Mouse (Mus musculus): ENCODE measurements around the gene Foxp1. TPM values are rescaled to one million over a fixed set of nuclear protein-coding genes. Genes with fewer than 3 reads are reported as not detected.
A peak's percentile ranks its signal among the peaks of the same experiment; 100 is the strongest.

Foxp1 gene
- polyA plus RNA-seq, 1 experiment: 73.4 TPM

DNA sequence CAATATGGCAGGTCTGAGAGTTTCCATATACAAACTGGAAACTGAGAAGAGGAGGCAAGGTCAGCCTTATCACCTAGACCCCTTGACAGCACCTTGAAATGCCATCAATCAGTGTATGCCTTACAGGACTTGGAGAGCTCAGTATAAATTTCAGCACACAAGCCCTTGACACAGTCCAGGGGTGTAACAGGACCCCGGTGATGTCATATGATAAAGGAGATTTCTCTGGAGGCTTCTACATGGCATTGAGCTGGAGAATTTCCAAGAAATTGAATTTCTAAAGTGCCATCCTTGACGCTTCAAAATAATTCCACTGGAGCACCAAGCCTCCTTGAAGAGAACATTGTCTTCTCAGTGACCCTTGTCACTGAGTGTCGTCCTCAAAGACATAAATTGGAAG lies 463.8 kb downstream of the Foxp1 start:
- H3K4me1 ChIP-seq (ENCODE audit: control insufficient read depth, insufficient read depth, low read length): peaks cover 17% of the 10 kb centered on the region
- no peak overlapping the region for H3K4me3 ChIP-seq (ENCODE audit: insufficient read depth, low read length)
- H3K27ac ChIP-seq (ENCODE audit: insufficient read depth, low read depth, low read length): no peak overlapping the region

DNA sequence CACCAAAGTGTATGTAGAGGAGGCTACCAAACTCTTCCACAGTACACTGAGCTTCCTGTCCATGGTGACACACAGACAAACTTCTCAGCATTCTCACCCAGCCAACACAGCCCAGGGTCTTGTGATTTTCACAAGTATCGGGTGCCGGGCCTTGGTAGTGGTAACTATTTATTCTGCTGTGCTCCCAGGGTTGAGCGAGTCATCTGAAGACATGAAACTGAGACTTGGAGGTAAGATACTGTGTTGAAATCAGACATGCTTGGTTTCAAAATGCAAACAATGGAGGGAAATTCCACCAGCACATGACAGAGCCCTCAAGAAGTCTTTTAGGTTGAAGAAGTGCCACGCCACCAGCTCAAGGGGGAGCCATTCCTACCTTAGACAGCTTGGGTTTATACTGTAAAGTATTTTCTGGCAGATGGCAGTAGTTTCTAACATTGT lies 465.4 kb downstream of the Foxp1 start:
- 0 out of 2 replicates have a peak overlapping the region, but pooled peaks have one; percentile 5 for H3K27ac ChIP-seq (ENCODE audit: insufficient read depth, low read depth, low read length)

More for the DNA sequence above, 463.8 kb downstream of the Foxp1 start:
- TF ChIP-seq CTCF (IDR thresholded peaks at IDR 0.05; ENCODE audit: low read depth, low read length) (no peak), POLR2A (IDR thresholded peaks at IDR 0.05; ENCODE audit: borderline replicate concordance, low read depth, low read length) (no peak)

DNA sequence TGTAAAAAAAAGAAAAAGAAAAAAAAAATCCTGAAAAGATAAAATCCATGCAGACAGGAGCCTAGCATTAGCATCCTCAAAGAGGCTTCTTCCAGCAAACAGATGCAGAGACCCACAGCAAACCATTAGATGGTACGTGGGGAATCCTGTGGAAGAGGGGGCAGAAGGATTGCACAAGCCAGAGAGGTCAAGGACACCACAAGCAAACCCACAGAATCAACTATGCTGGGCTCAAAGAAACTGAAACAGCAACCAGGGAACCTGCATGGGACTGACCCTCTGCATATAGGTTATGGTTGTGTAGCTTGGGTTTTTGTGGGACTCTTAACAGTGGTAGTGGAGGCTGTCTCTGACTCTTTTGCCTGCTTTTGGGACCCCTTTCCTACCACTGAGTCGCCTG lies 466.1 kb downstream of the Foxp1 start:
- Histone ChIP-seq H3K27ac (ENCODE audit: insufficient read depth, low read depth, low read length) (no peak overlapping the region), H3K4me3 (ENCODE audit: insufficient read depth, low read length) (no peak overlapping the region), H3K4me1 (ENCODE audit: control insufficient read depth, insufficient read depth, low read length) (peaks cover 18% of the 10 kb centered on the region)
- TF ChIP-seq CTCF (IDR thresholded peaks at IDR 0.05; ENCODE audit: low read depth, low read length): no peak

More for the DNA sequence above, 465.4 kb downstream of the Foxp1 start:
- peaks cover 17% of the 10 kb centered on the region for H3K4me1 ChIP-seq (ENCODE audit: control insufficient read depth, insufficient read depth, low read length)
- no peak overlapping the region for H3K4me3 ChIP-seq (ENCODE audit: insufficient read depth, low read length)
- no peak for TF ChIP-seq CTCF (IDR thresholded peaks at IDR 0.05; ENCODE audit: low read depth, low read length)
- TF ChIP-seq POLR2A (IDR thresholded peaks at IDR 0.05; ENCODE audit: borderline replicate concordance, low read depth, low read length): no peak

DNA sequence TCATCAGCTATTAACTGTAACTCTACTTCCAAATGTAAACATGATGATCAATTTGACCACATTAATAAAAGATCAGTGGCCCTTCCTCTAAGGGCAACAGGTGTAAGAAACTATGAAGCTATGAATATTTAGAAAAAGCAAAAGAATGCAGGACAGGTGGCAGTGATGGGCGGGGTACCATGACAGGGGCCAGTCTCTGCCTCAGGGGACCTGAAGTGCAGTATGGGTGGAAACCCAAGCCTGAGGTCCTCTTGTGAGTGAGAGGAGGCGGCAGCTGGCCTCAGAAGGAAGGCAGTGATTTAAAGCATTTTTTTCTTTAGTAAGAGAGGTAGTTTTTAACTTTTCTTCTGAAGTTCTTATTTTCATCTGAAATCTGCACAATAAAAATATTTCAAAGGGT lies 468.5 kb downstream of the Foxp1 start:
- Histone ChIP-seq H3K4me3 (ENCODE audit: insufficient read depth, low read length) (no peak overlapping the region), H3K27ac (ENCODE audit: insufficient read depth, low read depth, low read length) (no peak overlapping the region), H3K4me1 (ENCODE audit: control insufficient read depth, insufficient read depth, low read length) (peaks cover 27% of the 10 kb centered on the region)
- TF ChIP-seq CTCF (IDR thresholded peaks at IDR 0.05; ENCODE audit: low read depth, low read length): no peak
- no peak for TF ChIP-seq POLR2A (IDR thresholded peaks at IDR 0.05; ENCODE audit: borderline replicate concordance, low read depth, low read length)

DNA sequence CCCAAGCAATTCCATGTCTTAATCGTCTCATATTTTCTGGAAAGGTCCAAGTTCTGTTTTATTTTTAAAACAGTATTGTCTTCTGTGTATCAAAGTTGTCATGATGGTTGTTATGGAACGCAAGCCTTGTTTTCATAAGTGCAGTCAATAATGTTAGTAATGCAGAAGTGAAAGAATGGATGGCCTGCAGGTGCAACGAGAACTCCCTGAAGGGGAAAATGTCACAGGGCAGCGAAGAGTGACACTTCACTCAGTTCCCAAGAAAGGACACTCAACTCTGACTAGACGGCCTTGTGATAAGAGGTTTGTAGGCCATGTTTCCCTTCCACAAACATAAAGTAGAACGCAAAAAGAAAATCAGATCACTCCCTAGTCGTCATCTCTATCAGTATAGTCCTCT lies 469.4 kb downstream of the Foxp1 start:
- Histone ChIP-seq H3K4me3 (ENCODE audit: insufficient read depth, low read length) (no peak overlapping the region), H3K4me1 (ENCODE audit: control insufficient read depth, insufficient read depth, low read length) (peaks cover 27% of the 10 kb centered on the region), H3K27ac (ENCODE audit: insufficient read depth, low read depth, low read length) (no peak overlapping the region)
- no peak for TF ChIP-seq POLR2A (IDR thresholded peaks at IDR 0.05; ENCODE audit: borderline replicate concordance, low read depth, low read length)
- TF ChIP-seq CTCF (IDR thresholded peaks at IDR 0.05; ENCODE audit: low read depth, low read length): no peak

DNA sequence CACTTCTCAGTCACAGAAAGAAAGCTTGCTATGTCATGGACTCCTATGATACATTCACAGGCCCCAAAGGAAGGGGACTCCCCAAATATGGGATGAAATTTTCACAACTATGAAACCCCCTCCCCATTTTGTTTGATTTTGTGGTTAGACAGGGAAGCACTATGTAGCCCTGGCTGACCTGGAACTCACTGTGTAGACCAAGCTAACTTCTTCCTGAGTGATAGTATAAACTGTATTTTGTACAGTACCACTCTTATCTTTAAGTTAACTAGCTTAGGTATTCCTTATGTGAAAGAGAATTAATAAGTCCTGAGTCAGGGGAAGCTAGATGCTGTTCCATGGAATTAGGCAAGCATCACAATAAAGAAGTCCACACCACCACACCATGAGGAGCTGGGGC lies 470.8 kb downstream of the Foxp1 start:
- no peak for TF ChIP-seq POLR2A (IDR thresholded peaks at IDR 0.05; ENCODE audit: borderline replicate concordance, low read depth, low read length)
- TF ChIP-seq CTCF (IDR thresholded peaks at IDR 0.05; ENCODE audit: low read depth, low read length): no peak
- peaks cover 18% of the 10 kb centered on the region for H3K4me1 ChIP-seq (ENCODE audit: control insufficient read depth, insufficient read depth, low read length)
- H3K27ac ChIP-seq (ENCODE audit: insufficient read depth, low read depth, low read length): no peak overlapping the region
- H3K4me3 ChIP-seq (ENCODE audit: insufficient read depth, low read length): no peak overlapping the region

DNA sequence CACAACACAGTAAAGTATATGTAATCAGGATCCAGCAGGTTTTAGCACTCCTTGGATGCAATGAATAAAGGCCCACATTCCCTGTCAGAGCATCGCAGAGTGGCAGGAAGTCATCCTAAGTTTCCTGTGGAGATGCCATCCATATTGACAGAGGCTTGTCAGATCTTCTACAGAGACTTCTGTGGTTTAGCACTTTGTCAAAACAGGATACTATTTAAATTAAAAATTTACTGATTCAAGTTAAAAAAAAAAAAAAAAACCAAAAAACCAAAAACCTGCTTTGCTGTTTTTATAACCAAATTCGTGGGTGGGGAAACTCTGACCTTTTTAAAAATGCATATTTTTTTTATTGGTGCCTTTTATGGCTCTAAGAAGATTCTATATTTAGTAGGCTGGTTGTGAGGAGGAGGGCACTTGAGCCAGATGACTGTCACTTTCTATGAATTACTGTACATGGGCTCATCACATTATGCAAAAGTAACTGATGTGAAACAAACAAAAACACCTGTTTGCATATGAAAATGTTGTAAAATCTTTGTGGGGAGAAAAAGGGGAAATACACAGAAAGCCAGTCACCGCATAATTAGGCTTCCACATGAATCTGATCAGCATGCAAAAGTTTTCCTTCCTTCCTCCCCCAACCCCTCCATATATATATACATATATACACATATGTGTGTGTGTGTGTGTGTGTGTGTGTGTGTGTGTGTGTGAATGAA lies 472.1 kb downstream of the Foxp1 start:
- H3K4me3 ChIP-seq (ENCODE audit: insufficient read depth, low read length): no peak overlapping the region
- TF ChIP-seq POLR2A (IDR thresholded peaks at IDR 0.05; ENCODE audit: borderline replicate concordance, low read depth, low read length) (no peak), CTCF (IDR thresholded peaks at IDR 0.05; ENCODE audit: low read depth, low read length) (no peak)
- H3K4me1 ChIP-seq (ENCODE audit: control insufficient read depth, insufficient read depth, low read length): peaks cover 11% of the 10 kb centered on the region
- H3K27ac ChIP-seq (ENCODE audit: insufficient read depth, low read depth, low read length): no peak overlapping the region

DNA sequence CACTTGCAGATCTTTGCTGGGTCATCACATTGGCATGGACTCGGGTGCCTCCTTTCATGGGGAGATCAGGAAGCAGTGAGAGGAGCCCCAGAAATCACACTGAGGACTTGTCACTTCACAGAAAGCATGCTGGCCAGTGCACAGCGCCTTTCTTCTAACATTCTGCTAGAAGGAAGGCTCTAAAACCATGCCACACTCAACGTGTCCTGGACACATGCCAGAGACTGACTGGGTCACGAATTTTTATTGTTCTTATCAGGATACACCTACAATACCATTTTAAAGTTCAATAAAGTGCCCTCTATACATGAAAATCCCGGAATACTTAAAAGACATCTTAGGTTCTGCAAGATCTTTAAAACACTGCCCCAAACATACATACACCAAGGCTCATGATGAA lies 475.2 kb downstream of the Foxp1 start:
- Histone ChIP-seq H3K4me1 (ENCODE audit: control insufficient read depth, insufficient read depth, low read length) (peaks cover 10% of the 10 kb centered on the region), H3K27ac (ENCODE audit: insufficient read depth, low read depth, low read length) (no peak overlapping the region), H3K4me3 (ENCODE audit: insufficient read depth, low read length) (no peak overlapping the region)
- TF ChIP-seq POLR2A (IDR thresholded peaks at IDR 0.05; ENCODE audit: borderline replicate concordance, low read depth, low read length): no peak
- no peak for TF ChIP-seq CTCF (IDR thresholded peaks at IDR 0.05; ENCODE audit: low read depth, low read length)

DNA sequence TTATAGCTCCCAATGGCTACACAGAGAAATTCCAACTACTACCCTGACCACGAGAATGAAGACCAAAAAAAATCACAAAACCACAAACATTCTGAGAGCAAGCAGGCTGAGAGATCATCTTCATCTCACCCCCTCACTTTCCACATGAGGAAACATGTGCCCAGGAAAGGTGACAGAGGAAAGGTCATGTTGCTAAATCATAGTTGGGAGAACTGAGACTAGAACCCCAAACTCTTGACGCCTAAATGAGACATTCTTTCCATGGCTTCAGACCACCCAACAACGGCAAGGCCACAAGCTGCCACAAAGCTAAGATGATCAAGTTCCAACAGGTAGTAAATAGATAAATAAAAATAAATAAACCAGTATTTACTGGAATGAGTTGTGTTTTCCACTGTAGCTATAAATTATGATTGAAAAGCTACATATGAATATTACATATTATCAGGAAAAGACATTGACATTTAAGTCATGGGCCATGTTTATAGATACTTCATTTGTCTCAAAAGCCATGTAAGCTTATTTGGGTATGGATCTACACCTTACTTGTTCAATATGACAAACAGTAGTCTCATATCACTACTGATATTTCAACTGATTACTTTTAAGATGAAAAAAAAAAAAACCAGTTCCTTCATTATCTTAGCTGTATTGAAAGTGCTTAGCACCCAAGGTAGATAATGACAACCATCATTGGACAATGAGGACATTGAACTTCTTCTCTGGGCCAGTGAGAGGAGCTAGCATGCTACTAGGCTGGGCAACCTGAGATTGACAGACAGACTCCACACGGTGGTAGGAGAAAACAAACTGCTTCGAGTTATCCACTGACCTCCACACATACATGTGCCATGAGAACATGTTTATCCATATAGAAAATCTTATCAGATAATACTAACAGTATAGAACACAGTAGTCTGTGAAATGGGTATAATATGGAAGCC lies 476.4 kb downstream of the Foxp1 start:
- H3K4me1 ChIP-seq (ENCODE audit: control insufficient read depth, insufficient read depth, low read length): peaks cover 7% of the 10 kb centered on the region
- TF ChIP-seq POLR2A (IDR thresholded peaks at IDR 0.05; ENCODE audit: borderline replicate concordance, low read depth, low read length): no peak
- TF ChIP-seq CTCF (IDR thresholded peaks at IDR 0.05; ENCODE audit: low read depth, low read length): no peak

More for the DNA sequence above, 476.4 kb downstream of the Foxp1 start:
- no peak overlapping the region for H3K27ac ChIP-seq (ENCODE audit: insufficient read depth, low read depth, low read length)
- no peak overlapping the region for H3K4me3 ChIP-seq (ENCODE audit: insufficient read depth, low read length)
